Mouse (Mus musculus): ENCODE data around the gene Chga.

Chga gene

GRCm38 (mm10) chr12:102554721-102555516 lies at the start of gene Chga:
TSS of gene Chga (plus strand) at chr12:102554969.
- DNase-seq (ENCODE audit: low read depth), result peak; percentile 46

GRCm38 (mm10) chr12:102505131-102505713 lies 49.5 kb upstream of the Chga start:
- DNase-seq (ENCODE audit: low read depth), result no peak

DNA sequence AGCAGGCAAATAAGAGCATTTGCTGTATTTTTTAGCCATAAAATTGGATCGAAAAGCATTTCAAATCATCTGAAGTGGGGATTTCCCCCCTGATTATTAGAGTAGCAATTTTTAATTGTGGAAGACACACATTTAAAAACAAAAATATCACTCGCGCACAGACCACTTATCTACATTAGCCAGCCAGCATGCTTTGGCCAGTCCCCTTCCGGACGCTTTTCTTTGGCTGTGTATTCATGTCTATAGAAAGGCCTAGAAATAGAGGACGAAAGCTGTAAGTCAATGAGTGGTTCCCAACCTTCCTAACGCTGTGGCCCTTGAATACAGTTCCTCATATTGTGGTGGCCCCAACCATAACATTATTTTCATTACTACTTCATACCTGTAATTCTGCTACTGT lies 48.8 kb upstream of the Chga start:
- DNase-seq (ENCODE audit: low read depth), result no peak

GRCm38 (mm10) chr12:102511363-102511762 lies 43.4 kb upstream of the Chga start:
- DNase-seq (ENCODE audit: low read depth), result no peak

DNA sequence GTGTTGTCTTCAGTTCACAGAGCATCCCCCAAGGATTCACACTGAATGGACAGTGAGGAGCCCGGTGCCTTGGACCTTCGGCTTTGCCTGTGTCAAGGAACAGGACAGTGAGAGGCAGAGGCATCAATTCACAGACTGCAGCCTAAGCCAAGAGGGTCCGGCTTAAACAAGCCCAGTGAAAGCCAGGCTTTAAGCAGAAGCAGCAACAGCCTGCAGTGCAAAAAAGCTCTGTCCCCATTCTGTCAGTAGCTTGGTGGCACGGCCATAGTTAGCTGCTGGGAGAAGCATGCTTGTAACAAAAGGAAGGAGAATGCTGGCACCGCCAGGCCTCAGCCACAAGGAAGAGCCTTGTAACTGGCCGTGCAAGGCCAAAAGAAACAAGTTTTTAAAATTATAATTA lies 40.6 kb upstream of the Chga start:
- no peak for DNase-seq (ENCODE audit: low read depth)

DNA sequence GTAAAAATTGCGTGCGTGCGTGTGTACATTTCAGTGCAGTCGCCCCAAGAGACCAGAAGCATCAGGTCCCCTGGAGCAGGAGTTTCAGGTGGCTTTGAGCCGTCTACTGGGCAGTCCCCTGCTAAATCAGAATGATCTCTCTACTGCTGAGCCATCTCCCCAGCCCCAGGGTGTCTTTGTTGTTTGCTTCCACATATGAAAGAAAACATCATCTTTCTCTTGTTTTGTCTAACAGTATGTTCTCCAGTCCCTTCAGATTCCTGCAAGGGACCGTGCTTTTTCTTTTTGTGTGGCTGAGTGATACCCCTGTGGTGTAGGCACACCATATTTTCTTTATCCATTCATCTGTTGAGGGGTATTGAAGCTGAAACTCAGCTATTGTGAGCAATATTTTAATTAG lies 40.0 kb upstream of the Chga start:
- DNase-seq (ENCODE audit: low read depth), result no peak

DNA sequence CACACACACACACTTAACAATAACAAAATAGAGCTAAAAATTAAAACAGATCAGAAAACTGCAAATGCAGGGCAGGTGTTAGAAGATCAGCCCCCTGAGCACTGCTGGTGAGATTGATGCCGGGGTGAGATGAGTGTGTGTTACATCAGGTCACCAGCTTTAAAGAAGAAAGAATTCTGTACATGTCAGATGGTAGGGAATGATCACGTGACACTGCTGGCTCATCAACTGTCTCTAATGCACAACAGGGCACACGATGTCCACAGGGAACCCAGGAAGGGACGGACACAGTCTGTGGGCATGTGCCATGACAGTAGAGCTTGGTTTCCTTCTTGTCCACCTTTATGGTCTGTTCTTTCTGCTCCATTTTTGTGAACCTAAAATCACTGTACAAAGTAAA lies 38.6 kb upstream of the Chga start:
- DNase-seq (ENCODE audit: low read depth), result no peak

GRCm38 (mm10) chr12:102517647-102518046 lies 37.1 kb upstream of the Chga start:
- peak; percentile 29 for DNase-seq (ENCODE audit: low read depth)

- no peak for DNase-seq (ENCODE audit: low read depth)
Measured at GRCm38 (mm10) chr12:102519929-102520720, 34.6 kb upstream of the Chga start.

DNA sequence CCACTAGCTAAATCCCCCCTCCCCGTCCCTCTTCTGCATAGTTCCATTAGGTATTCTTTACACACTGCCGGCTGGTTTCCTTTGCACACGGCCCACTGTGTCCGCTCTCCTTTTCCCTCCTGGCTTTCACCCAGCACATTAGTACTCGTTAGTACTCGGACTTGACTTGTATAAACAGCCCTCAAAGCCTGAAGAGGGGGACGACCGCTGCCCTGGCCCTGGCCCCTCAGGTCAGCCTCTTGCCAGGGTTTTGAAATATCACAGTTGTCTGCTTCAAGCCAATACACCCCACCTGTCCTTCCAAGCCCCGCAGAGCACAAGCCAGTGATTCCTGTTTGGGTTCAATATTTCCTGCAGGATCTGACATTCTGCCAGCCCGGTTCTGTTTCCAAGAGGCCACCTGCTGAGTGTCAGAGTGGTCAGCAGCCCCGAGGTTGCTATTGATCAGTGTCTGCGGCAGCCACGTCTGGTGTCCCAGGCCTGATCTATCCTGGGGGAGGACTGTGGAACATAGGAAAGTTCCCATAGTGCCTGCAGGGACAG lies 32.9 kb upstream of the Chga start:
- no peak for DNase-seq (ENCODE audit: low read depth)

DNA sequence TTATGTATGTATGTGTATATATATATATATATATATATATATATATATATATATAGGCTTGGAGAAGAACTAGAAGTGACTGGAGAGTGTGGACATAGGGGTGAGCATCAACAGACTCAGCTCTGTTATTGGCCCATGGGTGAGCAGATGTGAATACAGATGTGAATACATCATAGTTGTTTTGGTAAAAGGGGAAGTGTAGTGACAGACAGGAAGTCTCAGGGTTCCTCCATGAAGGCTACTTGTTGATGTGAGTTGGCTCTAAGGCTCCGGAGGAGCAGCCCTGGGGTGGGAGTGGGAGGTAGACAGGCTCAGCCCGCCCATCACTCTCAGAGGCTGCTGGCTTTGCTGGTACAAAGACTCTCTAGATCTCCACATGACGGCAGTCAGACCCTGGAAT lies 30.6 kb upstream of the Chga start:
- peak; percentile 17 for DNase-seq (ENCODE audit: low read depth)

DNA sequence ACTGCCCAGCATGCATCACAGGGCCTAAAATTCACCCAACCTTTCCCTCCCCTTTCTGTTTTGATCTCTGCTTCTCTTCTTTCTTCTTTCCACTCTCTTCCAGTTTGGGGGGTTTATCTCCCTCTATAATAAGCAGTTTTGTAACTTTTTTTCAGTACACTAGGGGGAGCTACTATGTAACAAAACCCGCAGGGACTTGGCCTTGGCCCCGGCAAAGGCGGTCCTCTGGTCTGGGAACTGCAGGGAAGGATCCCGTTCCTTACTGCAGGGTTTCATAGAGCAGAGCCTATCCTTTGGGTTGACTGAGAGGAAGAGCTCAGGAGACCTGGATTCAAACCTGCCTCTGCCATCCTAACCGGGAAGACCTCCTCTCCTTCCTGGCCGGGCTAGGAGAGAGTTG lies 30.0 kb upstream of the Chga start:
- peak; percentile 60 for DNase-seq (ENCODE audit: low read depth)

DNA sequence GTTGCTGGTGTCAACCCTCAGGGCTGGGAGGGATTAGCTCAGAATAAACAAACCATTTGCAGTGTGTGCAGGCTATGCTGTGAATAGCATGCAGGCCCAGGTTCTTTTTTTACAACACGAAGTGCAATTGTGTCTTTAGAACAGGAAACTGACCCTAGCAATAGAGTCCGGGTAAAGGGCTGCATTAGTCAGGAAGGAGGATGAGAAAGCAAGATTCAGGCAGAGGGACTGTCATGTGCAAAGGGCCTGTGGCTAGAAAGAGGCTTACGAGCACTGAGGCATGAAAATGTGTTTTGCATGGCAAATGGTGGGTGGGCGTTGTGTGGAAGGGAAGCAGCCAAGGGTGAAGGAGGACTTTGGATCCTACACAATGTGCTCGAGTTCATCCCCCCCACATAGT lies 26.8 kb upstream of the Chga start:
- DNase-seq (ENCODE audit: low read depth), result no peak

GRCm38 (mm10) chr12:102535796-102536195 lies 19.0 kb upstream of the Chga start:
- no peak for DNase-seq (ENCODE audit: low read depth)

- DNase-seq (ENCODE audit: low read depth), result no peak
Measured at GRCm38 (mm10) chr12:102540278-102540677, 14.5 kb upstream of the Chga start.

DNA sequence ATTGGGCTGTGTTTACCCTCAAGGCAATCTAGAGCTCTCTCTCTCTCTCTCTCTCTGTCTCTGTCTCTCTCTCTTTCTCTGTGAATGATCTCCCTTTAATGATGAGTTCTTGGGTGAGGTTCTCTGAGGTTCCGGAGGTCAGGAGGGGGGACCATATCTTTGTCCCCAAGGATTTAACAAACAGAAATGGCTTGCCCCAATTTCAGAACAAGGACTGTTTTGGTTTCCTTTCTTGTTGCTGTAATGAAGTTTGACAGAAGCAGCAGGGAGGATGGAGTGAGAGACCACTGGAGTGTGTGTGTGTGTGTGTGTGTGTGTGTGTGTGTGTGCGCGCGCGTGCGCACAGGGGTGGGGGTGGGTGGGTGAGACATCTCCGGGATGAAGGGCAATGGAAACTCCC lies 13.6 kb upstream of the Chga start:
- DNase-seq (ENCODE audit: low read depth), result no peak

DNA sequence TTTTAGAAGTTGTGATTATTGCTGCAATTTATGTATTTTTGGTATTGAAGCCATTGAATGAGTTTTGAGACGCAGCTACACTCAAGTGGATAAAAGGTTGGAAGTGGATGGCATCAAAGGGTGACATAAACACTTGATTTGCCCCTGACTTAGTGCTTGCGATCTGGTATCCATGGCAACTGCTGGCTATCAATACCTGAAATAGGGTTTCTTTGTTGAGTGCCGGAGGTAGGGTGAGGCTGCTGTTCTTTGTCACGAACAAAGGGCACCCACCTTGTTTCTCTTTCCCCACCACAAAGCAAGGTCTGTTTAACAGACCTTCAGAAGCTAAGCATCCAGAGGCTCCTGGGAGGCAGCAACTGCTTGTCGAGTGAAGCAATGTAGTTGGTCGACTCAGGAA lies 9.6 kb upstream of the Chga start:
- DNase-seq (ENCODE audit: low read depth), result no peak

- peak; percentile 72 for DNase-seq (ENCODE audit: low read depth)
Measured at GRCm38 (mm10) chr12:102550529-102550928, 4.2 kb upstream of the Chga start.

- no peak for DNase-seq (ENCODE audit: low read depth)
Measured at GRCm38 (mm10) chr12:102551186-102551585, 3.6 kb upstream of the Chga start.

- no peak for DNase-seq (ENCODE audit: low read depth)
Measured at GRCm38 (mm10) chr12:102552001-102552400, 2.8 kb upstream of the Chga start.

GRCm38 (mm10) chr12:102553705-102554275 lies 979 bp upstream of the Chga start:
- DNase-seq (ENCODE audit: low read depth), result peak; percentile 35

DNA sequence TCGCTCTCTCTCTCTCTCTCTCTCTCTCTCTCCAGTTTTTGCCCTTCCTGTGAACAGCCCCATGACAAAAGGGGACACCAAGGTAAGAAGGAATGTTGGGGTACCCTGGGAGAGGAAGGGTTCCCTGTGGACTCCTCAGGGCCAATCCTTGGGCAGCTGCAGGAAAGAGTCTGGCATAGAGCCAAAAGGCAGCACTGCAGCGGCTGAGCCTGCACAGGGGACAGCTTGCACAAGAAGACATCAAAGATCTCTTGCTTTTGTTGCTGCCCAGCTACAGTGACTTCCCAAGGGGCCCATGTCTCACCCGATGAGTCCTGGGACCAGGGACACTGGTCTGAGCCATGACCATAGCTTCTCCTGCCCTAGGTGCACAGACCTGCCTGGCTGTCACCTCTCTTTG lies 1.1 kb downstream of the Chga start:
- no peak for DNase-seq (ENCODE audit: low read depth)

All from 416B (cell line).